Mouse (Mus musculus) E14TG2a.4 (cell line): ENCODE data around the gene Cd72.

Experiments
- CTCF ChIP-seq: conservative IDR thresholded peaks from 2 replicates; pipeline ENCODE4 v1.5.1; 2014; ENCODE audit warnings: low read length
- NANOG ChIP-seq: IDR thresholded peaks from 2 replicates; pipeline ENCODE4 v1.6.1; 2014; ENCODE audit warnings: borderline replicate concordance, low read length, mixed read lengths
- POU5F1 ChIP-seq: IDR thresholded peaks from 2 replicates; pipeline ENCODE4 v1.6.1; 2014; ENCODE audit warnings: low read length, borderline replicate concordance

- no peak for TF ChIP-seq CTCF
- TF ChIP-seq NANOG, result no peak
- no peak for TF ChIP-seq POU5F1
Measured at GRCm38 (mm10) chr4:43492101-43492820, 37.8 kb upstream of the Cd72 start.
